Mouse (Mus musculus): ENCODE measurements around the gene Sbsn. TPM values are rescaled to one million over a fixed set of nuclear protein-coding genes. Genes with fewer than 3 reads are reported as not detected.
"Not testable (repeated sequence)": the region's sequence is repeated elsewhere in the genome, so short reads cannot be mapped to it uniquely, and the experiment has no call there.

The Sbsn gene
- polyA plus RNA-seq, 2 experiments = 0.37 TPM; not detected in 1

- H3K27me3 ChIP-seq (ENCODE audit: control insufficient read depth, insufficient read depth, low read length) = no peaks in the 10 kb centered on the region
- no peak overlapping the region for H3K27ac ChIP-seq
- peak overlapping the region; percentile 86 for H3K9ac ChIP-seq (replicated peaks)
- peaks cover 7 to 11% of the 10 kb centered on the region in 2 experiments; a peak in 3 of 4 replicates for H3K4me1 ChIP-seq (replicated peaks; ENCODE audit: control insufficient read depth in 2 of 2, insufficient read depth in 2 of 2, low read length in 1 of 2)
- H3K36me3 ChIP-seq (replicated peaks; ENCODE audit: control insufficient read depth, insufficient read depth, low read depth) = 0 out of 2 replicates have a peak, but pooled peaks cover 2% of the 10 kb centered on the region
- ATAC-seq (ENCODE audit: insufficient read depth) (no peak), DNase-seq (ENCODE audit: low read depth in 3 of 3, low spot score in 3 of 3) (no peak)
- peak overlapping the region; percentile 75 to 85 for H3K4me3 ChIP-seq (ENCODE audit: insufficient read depth in 1 of 2, low read depth in 2 of 2, low read length in 2 of 2)
- H3K9me3 ChIP-seq (ENCODE audit: control insufficient read depth, low read length) = no peaks in the 10 kb centered on the region
- 64% methylated on average over 6 of the region's 6 CpGs for WGBS (ENCODE audit: insufficient replicate concordance)
- TF ChIP-seq CTCF (IDR thresholded peaks at IDR 0.05; ENCODE audit: low read depth) = no peak
- H3K4me2 ChIP-seq (ENCODE audit: low read depth) = peak overlapping the region; percentile 84
Measured at GRCm38 (mm10) chr7:30728214-30728613, 23.1 kb upstream of the Sbsn start.

- peak; percentile 24 for ATAC-seq (ENCODE audit: insufficient read depth)
- peaks cover 7 to 11% of the 10 kb centered on the region in 2 experiments; a peak in 3 of 4 replicates for H3K4me1 ChIP-seq (replicated peaks; ENCODE audit: control insufficient read depth in 2 of 2, insufficient read depth in 2 of 2, low read length in 1 of 2)
- no peaks in the 10 kb centered on the region for H3K27me3 ChIP-seq (ENCODE audit: control insufficient read depth, insufficient read depth, low read length)
- H3K9me3 ChIP-seq (ENCODE audit: control insufficient read depth, low read length) = no peaks in the 10 kb centered on the region
- DNase-seq (ENCODE audit: low read depth in 3 of 3, low spot score in 3 of 3) = no peak
- no peak overlapping the region for H3K27ac ChIP-seq
- peak overlapping the region; percentile 75 to 85 for H3K4me3 ChIP-seq (ENCODE audit: insufficient read depth in 1 of 2, low read depth in 2 of 2, low read length in 2 of 2)
- peak overlapping the region; percentile 84 for H3K4me2 ChIP-seq (ENCODE audit: low read depth)
- H3K36me3 ChIP-seq (replicated peaks; ENCODE audit: control insufficient read depth, insufficient read depth, low read depth) = 0 out of 2 replicates have a peak, but pooled peaks cover 2% of the 10 kb centered on the region
- TF ChIP-seq CTCF (IDR thresholded peaks at IDR 0.05; ENCODE audit: low read depth) (no peak), EP300 (IDR thresholded peaks at IDR 0.05; ENCODE audit: low read depth) (no peak)
- peak overlapping the region; percentile 86 for H3K9ac ChIP-seq (replicated peaks)
- 6% methylated on average over 26 of the region's 26 CpGs for WGBS (ENCODE audit: insufficient replicate concordance)
Measured at GRCm38 (mm10) chr7:30728739-30729395, 22.4 kb upstream of the Sbsn start.

- 1% methylated on average over 60 of the region's 60 CpGs for WGBS (ENCODE audit: insufficient replicate concordance)
- peak within 1 kb of the TSS; percentile 75 to 85 for H3K4me3 ChIP-seq (ENCODE audit: insufficient read depth in 1 of 2, low read depth in 2 of 2, low read length in 2 of 2)
- TF ChIP-seq CTCF (IDR thresholded peaks at IDR 0.05; ENCODE audit: low read depth) (peak; percentile 66), EP300 (IDR thresholded peaks at IDR 0.05; ENCODE audit: low read depth) (no peak; the same call in 1 of the 2 replicates)
- H3K36me3 ChIP-seq (replicated peaks; ENCODE audit: control insufficient read depth, insufficient read depth, low read depth) = 0 out of 2 replicates have a peak, but pooled peaks cover 2% of the 10 kb centered on the region
- peak within 1 kb of the TSS; percentile 84 for H3K4me2 ChIP-seq (ENCODE audit: low read depth)
- no peaks in the 10 kb centered on the region for H3K9me3 ChIP-seq (ENCODE audit: control insufficient read depth, low read length)
- H3K4me1 ChIP-seq (replicated peaks; ENCODE audit: control insufficient read depth in 2 of 2, insufficient read depth in 2 of 2, low read length in 1 of 2) = peaks cover 7 to 11% of the 10 kb centered on the region in 2 experiments; a peak in 3 of 4 replicates
- peak; percentile 95 for ATAC-seq (ENCODE audit: insufficient read depth)
- H3K9ac ChIP-seq (replicated peaks) = peak within 1 kb of the TSS; percentile 86
- DNase-seq (ENCODE audit: low read depth in 3 of 3, low spot score in 3 of 3) = peak; percentile 85 to 87 (median 85)
- no peaks in the 10 kb centered on the region for H3K27me3 ChIP-seq (ENCODE audit: control insufficient read depth, insufficient read depth, low read length)
- peak within 1 kb of the TSS; percentile 89 for H3K27ac ChIP-seq
Measured at GRCm38 (mm10) chr7:30729396-30730063, 21.7 kb upstream of the Sbsn start, which contains the start of gene Tmem147. Gene Tmem147, minus strand, starts transcription at chr7:30729540.

- peak overlapping the region; percentile 84 for H3K4me2 ChIP-seq (ENCODE audit: low read depth)
- peaks cover 7 to 11% of the 10 kb centered on the region in 2 experiments; a peak in 3 of 4 replicates for H3K4me1 ChIP-seq (replicated peaks; ENCODE audit: control insufficient read depth in 2 of 2, insufficient read depth in 2 of 2, low read length in 1 of 2)
- not testable (repeated sequence) for ATAC-seq (ENCODE audit: insufficient read depth); H3K9me3 ChIP-seq (ENCODE audit: control insufficient read depth, low read length); H3K27me3 ChIP-seq (ENCODE audit: control insufficient read depth, insufficient read depth, low read length); DNase-seq (ENCODE audit: low read depth in 3 of 3, low spot score in 3 of 3); H3K36me3 ChIP-seq (replicated peaks; ENCODE audit: control insufficient read depth, insufficient read depth, low read depth)
- peak overlapping the region; percentile 86 for H3K9ac ChIP-seq (replicated peaks)
- WGBS (ENCODE audit: insufficient replicate concordance) = 42% methylated on average over 8 of the region's 22 CpGs
- H3K4me3 ChIP-seq (ENCODE audit: insufficient read depth in 1 of 2, low read depth in 2 of 2, low read length in 2 of 2) = peak overlapping the region; percentile 75 to 85
- peak overlapping the region; percentile 89 for H3K27ac ChIP-seq
Measured at GRCm38 (mm10) chr7:30730064-30730722, 21.1 kb upstream of the Sbsn start.

GRCm38 (mm10) chr7:30736211-30736610 lies 15.1 kb upstream of the Sbsn start:
- Histone ChIP-seq H3K27ac (no peak overlapping the region), H3K36me3 (replicated peaks; ENCODE audit: control insufficient read depth, insufficient read depth, low read depth) (0 out of 2 replicates have a peak, but pooled peaks cover 3% of the 10 kb centered on the region), H3K4me2 (ENCODE audit: low read depth) (no peak overlapping the region), H3K9me3 (ENCODE audit: control insufficient read depth, low read length) (no peaks in the 10 kb centered on the region), H3K4me1 (replicated peaks; ENCODE audit: control insufficient read depth in 2 of 2, insufficient read depth in 2 of 2, low read length in 1 of 2) (no peaks in the 10 kb centered on the region), H3K9ac (replicated peaks) (no peak overlapping the region), H3K4me3 (ENCODE audit: insufficient read depth in 1 of 2, low read depth in 2 of 2, low read length in 2 of 2) (no peak overlapping the region), H3K27me3 (ENCODE audit: control insufficient read depth, insufficient read depth, low read length) (no peaks in the 10 kb centered on the region)
- DNase-seq (ENCODE audit: low read depth in 3 of 3, low spot score in 3 of 3) (no peak), ATAC-seq (ENCODE audit: insufficient read depth) (no peak)
- WGBS (ENCODE audit: insufficient replicate concordance) = 65% methylated on average over 3 of the region's 3 CpGs
- no peak for TF ChIP-seq EP300 (IDR thresholded peaks at IDR 0.05; ENCODE audit: low read depth)
- TF ChIP-seq CTCF (IDR thresholded peaks at IDR 0.05; ENCODE audit: low read depth) = no peak; the same call in 1 of the 2 replicates

GRCm38 (mm10) chr7:30742570-30742969 lies 8.7 kb upstream of the Sbsn start:
- not testable (repeated sequence) for ATAC-seq (ENCODE audit: insufficient read depth); H3K4me1 ChIP-seq (replicated peaks; ENCODE audit: control insufficient read depth in 2 of 2, insufficient read depth in 2 of 2, low read length in 1 of 2); H3K4me3 ChIP-seq (ENCODE audit: insufficient read depth in 1 of 2, low read depth in 2 of 2, low read length in 2 of 2); H3K4me2 ChIP-seq (ENCODE audit: low read depth); H3K9ac ChIP-seq (replicated peaks); DNase-seq (ENCODE audit: low read depth in 3 of 3, low spot score in 3 of 3); H3K9me3 ChIP-seq (ENCODE audit: control insufficient read depth, low read length); H3K27me3 ChIP-seq (ENCODE audit: control insufficient read depth, insufficient read depth, low read length); H3K36me3 ChIP-seq (replicated peaks; ENCODE audit: control insufficient read depth, insufficient read depth, low read depth); H3K27ac ChIP-seq
- WGBS (ENCODE audit: insufficient replicate concordance) = 48% methylated on average over 2 of the region's 2 CpGs

- peak; percentile 15; the same call in 1 of the 2 replicates for ATAC-seq (ENCODE audit: insufficient read depth)
- not testable (repeated sequence) for DNase-seq (ENCODE audit: low read depth in 3 of 3, low spot score in 3 of 3); H3K4me2 ChIP-seq (ENCODE audit: low read depth); H3K9me3 ChIP-seq (ENCODE audit: control insufficient read depth, low read length); H3K27ac ChIP-seq; H3K4me3 ChIP-seq (ENCODE audit: insufficient read depth in 1 of 2, low read depth in 2 of 2, low read length in 2 of 2); H3K9ac ChIP-seq (replicated peaks); H3K4me1 ChIP-seq (replicated peaks; ENCODE audit: control insufficient read depth in 2 of 2, insufficient read depth in 2 of 2, low read length in 1 of 2); H3K36me3 ChIP-seq (replicated peaks; ENCODE audit: control insufficient read depth, insufficient read depth, low read depth); H3K27me3 ChIP-seq (ENCODE audit: control insufficient read depth, insufficient read depth, low read length)
- WGBS (ENCODE audit: insufficient replicate concordance) = 65% methylated on average over 2 of the region's 4 CpGs
Measured at GRCm38 (mm10) chr7:30743617-30744016, 7.7 kb upstream of the Sbsn start, which contains the start of gene Gapdhs. Gene Gapdhs, minus strand, starts transcription at chr7:30743681.

All from liver, embryonic 14.5 days (tissue).